Mouse (Mus musculus): ENCODE measurements around the gene Gm14308.
"Not testable (repeated sequence)": the region's sequence is repeated elsewhere in the genome, so short reads cannot be mapped to it uniquely, and the experiment has no call there.

Gene Gm14308

DNA sequence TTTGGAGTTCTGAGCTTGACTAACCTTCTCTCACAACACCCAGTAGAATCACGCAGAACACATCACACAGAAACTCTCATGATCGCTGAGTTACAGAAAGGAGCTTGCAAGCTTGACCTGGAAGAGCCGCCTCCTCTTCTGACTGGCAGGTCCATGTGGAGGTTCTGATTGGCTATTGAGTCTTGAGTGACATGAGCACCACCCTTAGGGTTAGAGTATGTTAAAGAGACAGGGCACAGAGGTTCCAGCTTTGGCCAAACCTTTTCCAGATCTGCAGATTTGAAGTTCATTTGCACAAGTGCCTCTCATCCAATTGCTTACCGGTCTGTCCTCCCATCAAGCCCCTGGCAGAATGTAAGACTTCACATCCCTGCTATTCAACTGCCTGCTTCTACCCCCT is at the start of gene Gm14308:
TSS of gene Gm14308 (minus strand) at position 101 of the 400 bp plus-strand sequence.
- DNase-seq (ENCODE audit: low read depth in 1 of 2, low spot score in 2 of 2) = not testable (repeated sequence)

DNA sequence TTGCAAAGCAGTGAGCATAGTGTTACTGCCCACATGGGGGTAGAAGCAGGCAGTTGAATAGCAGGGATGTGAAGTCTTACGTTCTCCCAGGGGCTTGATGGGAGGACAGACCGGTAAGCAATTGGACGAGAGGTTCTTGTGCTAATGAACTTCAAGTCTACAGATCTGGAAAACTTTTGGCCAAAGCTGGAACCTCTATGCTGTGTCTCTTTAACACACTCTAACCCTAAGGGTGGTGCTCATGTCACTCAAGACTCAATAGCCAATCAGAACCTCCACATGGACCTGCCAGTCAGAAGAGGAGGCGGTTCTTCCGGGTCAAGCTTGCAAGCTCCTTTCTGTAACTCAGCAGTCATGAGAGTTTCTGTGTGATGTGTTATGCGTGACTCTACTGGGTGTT is 34.1 kb upstream of the Gm14308 start, which contains the start of gene Zfp973:
TSS of gene Zfp973 (plus strand) at position 301 of the 400 bp plus-strand sequence.
- DNase-seq (ENCODE audit: low read depth in 1 of 2, low spot score in 2 of 2) = not testable (repeated sequence)

Measured in monocyte, adult 2 months (primary cell).